Mouse (Mus musculus) testis, postnatal 10 days (tissue): ENCODE measurements at regions not wholly inside any gene's neighbourhood (a gene's known extent, or its start where the extent isn't known, plus 50 kb on each side); places are given as distances from the start of the nearest gene placed in this dataset.
"Not testable (repeated sequence)": the region's sequence is repeated elsewhere in the genome, so short reads cannot be mapped to it uniquely, and the experiment has no call there.

Experiments
- DNase-seq: peaks from one replicate; pipeline ENCODE4 v3.0.0; 2021; ENCODE audit warnings: low spot score

- DNase-seq: no peak
Observed at GRCm38 (mm10) chr9:4234796-4235195, 74.5 kb downstream of the Aasdhppt start.

DNA sequence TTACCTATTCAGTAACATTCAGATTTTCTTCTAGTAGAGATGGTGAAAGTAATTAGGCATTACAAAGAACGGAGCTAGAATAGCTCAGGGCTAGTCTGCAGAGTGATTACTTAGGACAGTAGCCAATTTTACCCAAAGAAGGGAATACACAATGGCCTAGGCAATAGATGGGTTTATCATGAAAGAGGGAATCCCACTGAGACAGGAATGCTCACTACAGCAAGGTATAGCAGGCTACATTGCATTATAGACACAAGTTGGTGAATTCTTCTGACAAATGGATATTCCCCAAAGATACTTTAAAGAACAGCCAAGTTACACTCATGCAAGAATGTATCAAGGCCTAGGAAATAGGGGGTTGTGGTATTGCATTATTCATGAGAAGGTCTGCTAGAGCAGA, 94.7 kb downstream of the Aasdhppt start:
- DNase-seq: not testable (repeated sequence)

DNA sequence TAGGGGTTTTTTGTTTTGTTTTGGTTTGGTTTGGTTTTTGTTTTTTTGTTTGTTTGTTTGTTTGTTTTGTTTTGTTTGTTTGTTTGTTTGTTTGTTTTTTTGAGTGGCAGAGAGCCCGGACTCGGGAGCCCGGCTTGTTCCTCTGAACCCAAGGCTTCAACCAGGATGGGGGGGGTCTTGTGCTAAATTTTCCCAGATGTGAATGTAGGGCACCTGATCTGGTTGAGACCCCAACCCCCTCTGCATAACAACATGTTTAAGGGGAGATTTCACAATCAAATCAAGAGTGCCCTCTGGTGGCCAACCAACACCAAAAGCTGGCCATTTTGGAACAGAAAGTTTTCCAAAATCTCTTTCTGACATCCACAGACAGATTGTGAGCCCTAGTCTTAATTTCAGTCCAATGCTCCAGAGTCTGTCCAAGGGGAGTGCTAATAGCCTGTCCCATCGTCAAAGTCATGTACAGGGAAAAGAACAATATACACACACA, 99.2 kb downstream of the Aasdhppt start:
- no peak for DNase-seq

- not testable (repeated sequence) for DNase-seq
Observed at GRCm38 (mm10) chr9:4192737-4193136, 116.5 kb downstream of the Aasdhppt start.

DNA sequence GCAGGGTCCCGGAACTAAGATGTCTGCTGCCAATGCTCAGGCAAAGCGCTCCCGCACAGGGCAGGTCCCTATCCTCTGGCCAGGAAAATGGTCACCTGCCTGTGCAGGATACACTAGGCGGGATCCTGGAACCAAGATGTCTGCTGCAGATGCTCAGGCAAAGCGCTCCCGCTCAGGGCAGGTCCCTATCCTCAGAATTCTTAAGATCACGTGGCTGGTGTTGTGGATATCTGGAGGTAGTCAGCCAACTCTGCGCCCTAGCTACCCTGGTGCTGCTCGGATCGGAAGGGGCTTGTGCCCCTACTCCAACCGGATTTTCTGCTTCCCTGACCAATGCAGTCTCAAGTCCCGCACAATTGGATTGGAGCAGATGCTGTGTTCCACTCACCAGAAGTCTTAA, 153.3 kb downstream of the Aasdhppt start:
- DNase-seq: not testable (repeated sequence)

DNA sequence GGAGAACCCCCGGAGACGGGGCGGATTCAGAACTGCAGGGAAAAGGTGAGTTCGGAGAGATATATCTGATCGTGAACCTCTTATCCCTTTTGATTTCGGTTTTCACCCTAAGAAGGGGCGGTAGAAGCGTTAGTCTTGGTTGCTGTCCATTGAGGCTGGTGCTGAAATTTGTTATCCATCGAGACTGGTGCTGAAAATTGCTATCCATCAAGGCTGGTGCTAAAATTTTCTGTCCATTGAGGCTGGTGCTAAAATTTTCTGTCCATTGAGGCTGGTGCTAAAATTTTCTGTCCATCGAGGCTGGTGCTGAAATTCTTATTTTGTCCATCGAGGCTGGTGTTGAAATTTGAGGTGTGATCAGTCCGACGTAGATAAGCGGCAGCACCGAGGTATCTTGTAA, 170.4 kb downstream of the Aasdhppt start:
- peak; percentile 52 for DNase-seq

DNA sequence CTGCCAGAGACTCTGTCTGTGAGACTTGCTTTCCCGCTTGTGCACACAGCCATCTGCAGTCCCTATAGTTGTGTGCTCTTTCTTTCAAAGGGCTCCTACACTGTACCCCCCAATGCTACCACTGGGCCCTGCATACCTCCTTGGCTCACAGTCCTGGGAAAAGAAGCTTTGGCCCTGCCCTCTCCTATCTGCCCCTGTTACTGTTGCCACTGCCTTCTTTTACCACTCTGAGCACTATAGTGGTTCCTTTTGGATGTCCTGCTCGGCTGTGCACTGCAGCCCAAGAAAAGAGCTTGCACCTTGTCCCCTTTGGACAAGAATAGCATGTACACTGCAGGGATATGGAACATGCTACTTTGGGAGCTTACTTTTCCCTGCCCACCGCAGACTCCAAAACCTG, 216.8 kb downstream of the Aasdhppt start:
- no peak for DNase-seq

GRCm38 (mm10) chr9:4082668-4083067, 226.6 kb downstream of the Aasdhppt start:
- not testable (repeated sequence) for DNase-seq

- no peak for DNase-seq
Observed at GRCm38 (mm10) chr9:4061037-4061436, 248.2 kb downstream of the Aasdhppt start.

DNA sequence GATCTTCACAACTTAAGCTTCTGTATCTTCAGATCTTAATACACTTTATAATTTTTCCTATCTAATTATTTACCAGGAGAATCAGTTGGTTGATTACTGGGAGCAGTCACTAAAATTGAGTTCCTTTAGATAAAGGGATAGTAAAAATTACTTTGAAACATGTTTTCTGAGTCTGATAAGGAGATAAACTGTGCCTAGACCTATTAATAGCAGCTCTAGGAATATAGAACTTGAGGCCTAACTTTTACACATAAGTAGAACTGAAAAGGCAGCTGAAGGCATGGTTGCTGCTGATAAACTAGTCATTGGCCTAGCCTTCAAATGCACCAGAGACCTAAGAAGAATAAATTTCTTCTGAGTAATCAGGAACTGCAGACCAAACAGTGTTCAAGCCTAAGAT, 260.5 kb downstream of the Aasdhppt start:
- DNase-seq: no peak

GRCm38 (mm10) chr9:4047654-4048053, 261.6 kb downstream of the Aasdhppt start:
- DNase-seq: not testable (repeated sequence)

DNA sequence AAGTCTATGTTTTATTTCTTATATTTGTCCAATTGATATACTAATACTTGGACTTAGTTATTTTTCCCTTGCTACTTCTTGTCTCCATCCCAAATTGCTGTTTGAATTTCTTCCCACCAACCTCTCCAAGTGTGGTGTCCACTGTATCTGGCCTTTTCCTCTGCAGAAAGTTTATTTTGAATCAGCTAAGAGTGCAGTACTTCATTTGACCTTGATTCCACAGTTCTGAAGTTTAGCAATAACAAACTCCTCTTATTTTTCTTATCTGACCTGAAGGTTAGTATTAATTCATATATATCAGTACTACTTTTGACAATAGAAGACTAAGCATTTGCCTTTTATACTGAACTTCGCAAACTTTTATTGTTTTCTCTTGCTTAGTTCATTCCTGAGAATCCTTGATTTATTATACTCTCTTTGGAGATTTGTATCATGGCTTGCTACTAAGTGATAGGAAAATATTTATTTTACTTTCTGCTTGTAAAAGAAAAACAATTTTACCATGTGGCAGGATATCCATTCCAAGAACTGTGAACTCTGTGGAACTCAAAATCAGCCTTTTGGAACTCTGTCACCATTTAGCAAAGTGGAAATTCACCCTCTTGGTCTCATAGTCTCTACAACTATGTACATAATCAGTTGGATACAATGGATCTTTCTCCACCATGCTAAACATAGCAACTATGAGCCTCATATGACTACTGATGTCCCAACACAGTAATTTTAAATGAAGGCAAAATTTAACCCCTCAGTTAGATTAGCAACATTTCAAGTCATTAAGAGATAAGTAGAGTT, 268.2 kb downstream of the Aasdhppt start:
- no peak for DNase-seq

GRCm38 (mm10) chr9:4027181-4027580, 282.1 kb downstream of the Aasdhppt start:
- DNase-seq: not testable (repeated sequence)

GRCm38 (mm10) chr9:4020093-4020492, 289.2 kb downstream of the Aasdhppt start:
- no peak for DNase-seq

- DNase-seq: no peak
Observed at GRCm38 (mm10) chr9:3996686-3997085, 312.6 kb downstream of the Aasdhppt start.

DNA sequence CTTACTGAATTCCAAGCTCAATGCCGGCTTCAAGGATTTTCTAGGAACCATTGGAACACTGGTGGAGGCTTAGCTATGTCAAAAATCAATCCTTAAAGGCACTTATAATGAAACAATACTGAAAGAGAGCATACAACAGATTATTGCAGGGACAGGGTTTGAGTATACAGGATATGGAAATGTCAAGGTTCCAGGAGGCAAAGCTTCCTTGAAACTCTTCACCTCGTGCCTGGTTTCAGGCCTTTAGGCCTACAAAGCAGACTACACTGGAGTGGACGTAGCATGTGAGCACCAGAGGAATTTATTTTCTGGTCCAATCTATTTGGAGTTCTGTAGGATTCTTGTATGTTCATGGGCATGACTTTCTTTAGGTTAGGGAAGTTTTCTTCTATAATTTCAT, 320.9 kb downstream of the Aasdhppt start:
- not testable (repeated sequence) for DNase-seq

DNA sequence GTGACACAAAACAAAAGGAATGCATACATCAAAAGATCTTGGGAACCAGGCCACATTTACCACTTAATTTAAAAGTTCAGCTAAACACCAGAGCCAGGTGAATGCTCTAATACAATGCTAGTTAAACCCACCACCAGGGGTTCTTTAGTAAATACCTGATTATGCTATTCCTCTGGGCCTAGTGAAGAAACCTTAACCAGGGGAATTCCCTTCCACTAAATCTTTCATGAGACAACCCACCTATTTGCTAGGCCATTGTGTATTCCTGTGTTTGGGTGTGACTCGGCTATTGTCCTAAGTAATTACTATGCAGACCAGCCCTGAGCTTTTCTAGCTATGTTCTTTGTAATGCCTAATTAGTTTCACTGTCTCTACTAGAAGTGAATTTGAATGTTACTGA, 321.3 kb downstream of the Aasdhppt start:
- not testable (repeated sequence) for DNase-seq
